Mouse (Mus musculus): Measurements from ENCODE around the gene Atg7. TPM values are rescaled to one million over a fixed set of nuclear protein-coding genes. Genes with fewer than 3 reads are reported as not detected.

Atg7 gene
- total RNA-seq, 4 experiments from 2014 or later, result 27.3 to 35.2 (median 27.5) TPM

- no peak for DNase-seq (ENCODE audit: low spot score in 2 of 2)
These were observed 171.4 kb downstream of the Atg7 start for GRCm38 (mm10) chr6:114814199-114814881.

- DNase-seq (ENCODE audit: low spot score in 2 of 2), result no peak
These were observed 172.2 kb downstream of the Atg7 start for GRCm38 (mm10) chr6:114814882-114815650.

GRCm38 (mm10) chr6:114817948-114818347 lies 175.1 kb downstream of the Atg7 start:
- no peak for DNase-seq (ENCODE audit: low spot score in 2 of 2)

GRCm38 (mm10) chr6:114818471-114818870 lies 175.6 kb downstream of the Atg7 start:
- DNase-seq (ENCODE audit: low spot score in 2 of 2), result no peak

GRCm38 (mm10) chr6:114819971-114820481 lies 177.1 kb downstream of the Atg7 start:
- DNase-seq (ENCODE audit: low spot score in 2 of 2), result no peak

- DNase-seq (ENCODE audit: low spot score in 2 of 2), result no peak
These were observed 178.7 kb downstream of the Atg7 start for GRCm38 (mm10) chr6:114821646-114822045.

- no peak for DNase-seq (ENCODE audit: low spot score in 2 of 2)
These were observed 184.0 kb downstream of the Atg7 start for GRCm38 (mm10) chr6:114826889-114827288.

GRCm38 (mm10) chr6:114829660-114830438 lies 187.0 kb downstream of the Atg7 start:
- DNase-seq (ENCODE audit: low spot score in 2 of 2), result no peak

GRCm38 (mm10) chr6:114831807-114832206 lies 188.9 kb downstream of the Atg7 start:
- DNase-seq (ENCODE audit: low spot score in 2 of 2), result no peak

- DNase-seq (ENCODE audit: low spot score in 2 of 2), result no peak
These were observed 190.3 kb downstream of the Atg7 start for GRCm38 (mm10) chr6:114833058-114833685.

GRCm38 (mm10) chr6:114833791-114834346 lies 191.0 kb downstream of the Atg7 start:
- DNase-seq (ENCODE audit: low spot score in 2 of 2), result no peak

- no peak for DNase-seq (ENCODE audit: low spot score in 2 of 2)
These were observed 192.4 kb downstream of the Atg7 start for GRCm38 (mm10) chr6:114835344-114835743.

- no peak for DNase-seq (ENCODE audit: low spot score in 2 of 2)
These were observed 192.9 kb downstream of the Atg7 start for GRCm38 (mm10) chr6:114835752-114836151.

- no peak for DNase-seq (ENCODE audit: low spot score in 2 of 2)
These were observed 193.5 kb downstream of the Atg7 start for GRCm38 (mm10) chr6:114836433-114836832.

GRCm38 (mm10) chr6:114838872-114839271 lies 196.0 kb downstream of the Atg7 start:
- DNase-seq (ENCODE audit: low spot score in 2 of 2), result no peak

- DNase-seq (ENCODE audit: low spot score in 2 of 2), result no peak
These were observed 197.1 kb downstream of the Atg7 start for GRCm38 (mm10) chr6:114840012-114840411.

GRCm38 (mm10) chr6:114842131-114842530 lies 199.2 kb downstream of the Atg7 start:
- DNase-seq (ENCODE audit: low spot score in 2 of 2), result no peak

- DNase-seq (ENCODE audit: low spot score in 2 of 2), result no peak
These were observed 200.0 kb downstream of the Atg7 start for GRCm38 (mm10) chr6:114842863-114843262.

- no peak for DNase-seq (ENCODE audit: low spot score in 2 of 2)
These were observed 203.4 kb downstream of the Atg7 start for GRCm38 (mm10) chr6:114846153-114846772.

GRCm38 (mm10) chr6:114847582-114848174 lies 204.8 kb downstream of the Atg7 start:
- no peak for DNase-seq (ENCODE audit: low spot score in 2 of 2)
